Mouse (Mus musculus): Measurements from ENCODE around the gene Birc2.

DNA sequence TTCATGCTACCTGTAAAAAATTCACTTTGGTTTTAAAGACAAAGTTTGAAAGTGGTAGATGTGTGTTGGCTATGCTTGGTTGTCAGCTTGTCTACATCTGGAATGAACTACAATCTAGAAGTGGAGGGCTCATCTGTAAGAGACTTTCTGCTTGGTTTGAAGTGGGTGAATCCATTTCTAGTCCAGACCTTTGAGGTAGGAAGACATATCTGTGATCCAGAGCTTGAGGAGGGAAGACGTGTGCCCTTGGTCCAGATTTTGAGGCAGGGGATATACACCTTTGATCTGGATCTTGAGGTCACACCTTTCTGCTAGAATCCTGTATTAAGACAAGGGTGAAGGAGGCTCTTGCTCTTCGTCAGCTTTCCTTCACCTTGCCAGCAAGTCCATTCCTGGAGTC is 39.3 kb downstream of the Birc2 start:
- TF ChIP-seq CTCF (IDR thresholded peaks at IDR 0.05; ENCODE audit: borderline replicate concordance, control insufficient read depth, extremely low read depth, insufficient read depth, low read length, poor library complexity) (no peak), POLR2A (IDR thresholded peaks at IDR 0.05; ENCODE audit: control insufficient read depth, extremely low read depth, insufficient read depth, low read length, poor library complexity) (no peak)
